Mouse (Mus musculus) liver, adult 10 weeks (tissue): ENCODE data around the gene Gm10139. TPM values are rescaled to one million over a fixed set of nuclear protein-coding genes. Genes with fewer than 3 reads are reported as not detected.

Source experiments
- polyA plus RNA-seq: library from polyadenylated mRNA; stranded (reverse); fragments of 350-450 nt; fragmentation: Illumina TruSeq; extraction: RNeasy Lipid Tissue Mini Kit (QIAGEN cat#74804); gene quantifications from one replicate; pipeline ENCODE4 v1.2.3, GENCODE M21; 2014; ENCODE audit warnings: low read depth, low replicate concordance

Gene Gm10139
- polyA plus RNA-seq, result not detected

GRCm38 (mm10) chr13:65512378-65512777 is at the start of gene Gm10139:
TSS of gene Gm10139 (plus strand) at chr13:65512678.

Other genes with a start within 250 kb of the Gm10139 start
- 22.7 TPM for gene Zfp369, start 233.9 kb upstream of the Gm10139 start, polyA plus RNA-seq